Mouse (Mus musculus): Measurements from ENCODE around the gene Dnaja2. TPM values are rescaled to one million over a fixed set of nuclear protein-coding genes. Genes with fewer than 3 reads are reported as not detected.

Gene Dnaja2
- total and polyA plus RNA-seq, 2 experiments from 2014 or later = 72.3 to 161 TPM

GRCm38 (mm10) chr8:85508661-85509060, 46.5 kb downstream of the Dnaja2 start:
- Histone ChIP-seq H3K4me2 (ENCODE audit: low read depth, low read length) (no peak overlapping the region), H3K27me3 (ENCODE audit: control insufficient read depth, insufficient read depth, low read length) (no peaks in the 10 kb centered on the region), H3K27ac (ENCODE audit: low read depth) (no peak overlapping the region), H3K4me1 (ENCODE audit: control insufficient read depth, insufficient read depth) (no peaks in the 10 kb centered on the region), H3K4me3 (ENCODE audit: low read depth, low read length) (no peak overlapping the region), H3K9me3 (replicated peaks; ENCODE audit: control insufficient read depth, low read length) (no peaks in the 10 kb centered on the region), H3K36me3 (replicated peaks; ENCODE audit: control insufficient read depth, insufficient read depth, low read length) (0 out of 2 replicates have a peak, but pooled peaks cover 6% of the 10 kb centered on the region), H3K9ac (replicated peaks; ENCODE audit: low read depth, low read length) (no peak overlapping the region)
- WGBS = 69% methylated on average over 4 of the region's 4 CpGs
- no peak for TF ChIP-seq EP300 (IDR thresholded peaks at IDR 0.05; ENCODE audit: low read depth)
- TF ChIP-seq CTCF (IDR thresholded peaks at IDR 0.05; ENCODE audit: low read depth) = no peak
- ATAC-seq (ENCODE audit: insufficient read depth, low read depth) = no peak
- DNase-seq (ENCODE audit: low spot score) = no peak

GRCm38 (mm10) chr8:85506620-85507019, 48.5 kb downstream of the Dnaja2 start:
- H3K4me2 ChIP-seq (ENCODE audit: low read depth, low read length) = no peak overlapping the region

GRCm38 (mm10) chr8:85504704-85505103, 50.4 kb downstream of the Dnaja2 start:
- H3K27me3 ChIP-seq (ENCODE audit: control insufficient read depth, insufficient read depth, low read length) = no peaks in the 10 kb centered on the region
- H3K9ac ChIP-seq (replicated peaks; ENCODE audit: low read depth, low read length) = no peak overlapping the region
- ATAC-seq (ENCODE audit: insufficient read depth, low read depth) = no peak
- H3K4me2 ChIP-seq (ENCODE audit: low read depth, low read length) = no peak overlapping the region
- no peaks in the 10 kb centered on the region for H3K9me3 ChIP-seq (replicated peaks; ENCODE audit: control insufficient read depth, low read length)
- no peaks in the 10 kb centered on the region for H3K36me3 ChIP-seq (replicated peaks; ENCODE audit: control insufficient read depth, insufficient read depth, low read length)
- no peak overlapping the region for H3K4me3 ChIP-seq (ENCODE audit: low read depth, low read length)
- H3K4me1 ChIP-seq (ENCODE audit: control insufficient read depth, insufficient read depth) = peaks cover 6% of the 10 kb centered on the region; the same call in 1 of the 2 replicates
- WGBS = 88% methylated on average over 6 of the region's 6 CpGs
- TF ChIP-seq CTCF (IDR thresholded peaks at IDR 0.05; ENCODE audit: low read depth) = no peak
- no peak for TF ChIP-seq EP300 (IDR thresholded peaks at IDR 0.05; ENCODE audit: low read depth)
- H3K27ac ChIP-seq (ENCODE audit: low read depth) = no peak overlapping the region
- no peak for DNase-seq (ENCODE audit: low spot score)

More at GRCm38 (mm10) chr8:85506620-85507019, 48.5 kb downstream of the Dnaja2 start:
- no peaks in the 10 kb centered on the region for H3K4me1 ChIP-seq (ENCODE audit: control insufficient read depth, insufficient read depth)
- 90% methylated on average over 4 of the region's 4 CpGs for WGBS
- no peak overlapping the region for H3K9ac ChIP-seq (replicated peaks; ENCODE audit: low read depth, low read length)
- no peak overlapping the region for H3K27ac ChIP-seq (ENCODE audit: low read depth)
- H3K4me3 ChIP-seq (ENCODE audit: low read depth, low read length) = no peak overlapping the region
- H3K9me3 ChIP-seq (replicated peaks; ENCODE audit: control insufficient read depth, low read length) = no peaks in the 10 kb centered on the region
- 0 out of 2 replicates have a peak, but pooled peaks cover 2% of the 10 kb centered on the region for H3K36me3 ChIP-seq (replicated peaks; ENCODE audit: control insufficient read depth, insufficient read depth, low read length)
- no peak for DNase-seq (ENCODE audit: low spot score)
- no peak for ATAC-seq (ENCODE audit: insufficient read depth, low read depth)
- H3K27me3 ChIP-seq (ENCODE audit: control insufficient read depth, insufficient read depth, low read length) = no peaks in the 10 kb centered on the region
- TF ChIP-seq CTCF (IDR thresholded peaks at IDR 0.05; ENCODE audit: low read depth) (no peak), EP300 (IDR thresholded peaks at IDR 0.05; ENCODE audit: low read depth) (no peak)

- DNase-seq (ENCODE audit: low spot score) (no peak), ATAC-seq (ENCODE audit: insufficient read depth, low read depth) (no peak)
- TF ChIP-seq CTCF (IDR thresholded peaks at IDR 0.05; ENCODE audit: low read depth) (no peak), EP300 (IDR thresholded peaks at IDR 0.05; ENCODE audit: low read depth) (no peak)
- no peak overlapping the region for H3K27ac ChIP-seq (ENCODE audit: low read depth)
- no peak overlapping the region for H3K4me3 ChIP-seq (ENCODE audit: low read depth, low read length)
- peaks cover 6% of the 10 kb centered on the region for H3K4me1 ChIP-seq (ENCODE audit: control insufficient read depth, insufficient read depth)
- H3K27me3 ChIP-seq (ENCODE audit: control insufficient read depth, insufficient read depth, low read length) = no peaks in the 10 kb centered on the region
- 61% methylated on average over 3 of the region's 3 CpGs for WGBS
- H3K36me3 ChIP-seq (replicated peaks; ENCODE audit: control insufficient read depth, insufficient read depth, low read length) = no peaks in the 10 kb centered on the region
- H3K9ac ChIP-seq (replicated peaks; ENCODE audit: low read depth, low read length) = no peak overlapping the region
- H3K4me2 ChIP-seq (ENCODE audit: low read depth, low read length) = no peak overlapping the region
- H3K9me3 ChIP-seq (replicated peaks; ENCODE audit: control insufficient read depth, low read length) = no peaks in the 10 kb centered on the region
These were observed 52.1 kb downstream of the Dnaja2 start for GRCm38 (mm10) chr8:85503065-85503464.

- TF ChIP-seq EP300 (IDR thresholded peaks at IDR 0.05; ENCODE audit: low read depth) = no peak
- no peak for TF ChIP-seq CTCF (IDR thresholded peaks at IDR 0.05; ENCODE audit: low read depth)
- H3K36me3 ChIP-seq (replicated peaks; ENCODE audit: control insufficient read depth, insufficient read depth, low read length) = no peaks in the 10 kb centered on the region
These were observed 52.8 kb downstream of the Dnaja2 start for GRCm38 (mm10) chr8:85502381-85502780.

More at GRCm38 (mm10) chr8:85502381-85502780, 52.8 kb downstream of the Dnaja2 start:
- Histone ChIP-seq H3K27me3 (ENCODE audit: control insufficient read depth, insufficient read depth, low read length) (no peaks in the 10 kb centered on the region), H3K4me1 (ENCODE audit: control insufficient read depth, insufficient read depth) (peaks cover 6% of the 10 kb centered on the region), H3K9ac (replicated peaks; ENCODE audit: low read depth, low read length) (no peak overlapping the region), H3K4me2 (ENCODE audit: low read depth, low read length) (no peak overlapping the region), H3K4me3 (ENCODE audit: low read depth, low read length) (no peak overlapping the region), H3K9me3 (replicated peaks; ENCODE audit: control insufficient read depth, low read length) (no peaks in the 10 kb centered on the region), H3K27ac (ENCODE audit: low read depth) (no peak overlapping the region)
- 74% methylated on average over 2 of the region's 2 CpGs for WGBS
- DNase-seq (ENCODE audit: low spot score) = no peak
- ATAC-seq (ENCODE audit: insufficient read depth, low read depth) = no peak

Measured in heart, postnatal 0 days (tissue).